8 mouse cellular contexts compared by ENCODE assay signal in the genomic region with DNA sequence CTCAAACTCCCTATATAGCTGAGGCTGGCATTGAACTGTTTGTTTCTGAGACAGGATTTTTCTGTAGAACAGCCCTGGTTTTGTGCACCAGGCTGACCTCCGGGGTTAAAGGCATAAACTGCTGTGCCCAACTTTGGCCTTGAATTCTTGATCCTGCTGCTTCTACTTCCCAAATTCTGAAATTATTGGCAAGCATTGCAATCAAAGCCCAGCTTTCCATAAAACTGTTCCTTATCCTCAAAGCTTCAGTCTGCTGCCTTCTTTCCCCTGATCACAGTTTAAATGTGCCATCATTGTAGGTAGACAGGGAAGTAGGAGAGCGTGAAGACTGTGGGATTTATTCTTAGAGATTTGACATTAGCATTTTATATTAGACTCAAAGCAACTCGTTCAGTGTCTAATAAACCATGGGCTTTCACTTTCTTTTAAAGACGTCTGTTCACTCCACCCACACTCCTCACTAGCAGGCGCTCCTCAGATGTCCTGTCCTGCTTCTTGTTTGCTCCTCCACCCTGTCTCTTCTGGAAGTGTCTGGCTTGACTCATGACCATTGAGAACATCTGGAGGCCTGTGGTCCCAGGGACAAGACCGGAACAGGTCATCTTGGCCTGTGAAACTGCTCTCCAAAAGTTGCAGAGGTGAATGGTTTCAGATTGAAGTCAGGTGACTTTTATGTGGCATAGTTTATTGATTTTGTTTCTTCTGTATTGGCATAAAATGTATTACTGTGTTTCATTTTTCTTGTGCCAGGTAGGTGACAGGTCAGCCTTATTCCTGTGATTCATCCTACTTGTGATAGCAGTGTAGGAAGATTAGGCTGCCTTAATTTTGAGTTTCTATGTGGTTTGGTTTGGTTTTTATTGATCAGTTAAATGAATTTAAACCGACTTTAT. TPM values are rescaled to one million over a fixed set of nuclear protein-coding genes. Genes with fewer than 3 reads are reported as not detected.
A peak's percentile ranks its signal among the peaks of the same experiment; 100 is the strongest.
DNase-seq lines count a peak whose midpoint lies in the region; ATAC-seq and TF ChIP-seq lines count a peak whose summit lies in the region.

No protein-coding gene starts in this region.

- H3K27ac ChIP-seq in kidney, embryonic 15.5 days = no peak overlapping the region
- no peak overlapping the region for H3K27ac ChIP-seq in embryonic facial prominence, embryonic 10.5 days (replicated peaks)

- H3K79me2 ChIP-seq in myocyte (ENCODE audit: control insufficient read depth, insufficient read depth) = peaks cover 70% of the 10 kb centered on the region

- H3K4me2 ChIP-seq in kidney, embryonic 15.5 days = peak overlapping the region; percentile 81
- H3K4me2 ChIP-seq in myocyte (ENCODE audit: low read depth) = peak overlapping the region; percentile 91

- no peak for TF ChIP-seq POLR2A in myocyte (IDR thresholded peaks at IDR 0.05; ENCODE audit: insufficient read length, low read depth)

- peaks cover 34% of the 10 kb centered on the region for H3K4me1 ChIP-seq in kidney, embryonic 15.5 days
- peaks cover 41% of the 10 kb centered on the region for H3K4me1 ChIP-seq in embryonic facial prominence, embryonic 10.5 days

- peak overlapping the region; percentile 71; the same call in 1 of the 2 replicates for H3K4me3 ChIP-seq in kidney, embryonic 15.5 days (replicated peaks)
- peak overlapping the region; percentile 90 for H3K4me3 ChIP-seq in embryonic facial prominence, embryonic 10.5 days
- peak overlapping the region; percentile 65 for H3K4me3 ChIP-seq in myocyte

- DNase-seq in kidney, adult 9 months = no peak
- no peak for DNase-seq in embryonic facial prominence, embryonic 10.5 days (ENCODE audit: low spot score)
- peak; percentile 40 for DNase-seq in induced T-regulatory cell, adult 2 months (ENCODE audit: low read depth)
- no peak for DNase-seq in urinary bladder, adult 2 months (ENCODE audit: low spot score)
- DNase-seq in thymus, postnatal 0 days (ENCODE audit: low spot score) = no peak
- no peak for DNase-seq in gastrocnemius, postnatal 14 days

- H3ac ChIP-seq in myocyte (ENCODE audit: control insufficient read depth, insufficient read length) = no peak overlapping the region

- H3K9me3 ChIP-seq in kidney, embryonic 15.5 days (replicated peaks) = no peaks in the 10 kb centered on the region
- no peaks in the 10 kb centered on the region for H3K9me3 ChIP-seq in embryonic facial prominence, embryonic 10.5 days

- H3K9ac ChIP-seq in kidney, embryonic 15.5 days = peak overlapping the region; percentile 94; the same call in 1 of the 2 replicates

- 85% methylated on average over 7 of the region's 7 CpGs for WGBS in kidney, embryonic 15.5 days
- 86% methylated on average over 7 of the region's 7 CpGs for WGBS in embryonic facial prominence, embryonic 10.5 days

- ATAC-seq in kidney, embryonic 15.5 days (replicated peaks; ENCODE audit: low FRiP score) = no peak

- intact Hi-C loops in gastrocnemius, postnatal 14 days (cut with DNase I; ENCODE audit: low total_unique reads) = no loop called here

- H3K36me3 ChIP-seq in kidney, embryonic 15.5 days = peaks cover 35% of the 10 kb centered on the region
- H3K36me3 ChIP-seq in embryonic facial prominence, embryonic 10.5 days (replicated peaks) = peaks cover 47% of the 10 kb centered on the region
- H3K36me3 ChIP-seq in myocyte (ENCODE audit: control insufficient read depth, insufficient read depth) = peaks cover 5% of the 10 kb centered on the region

- no peaks in the 10 kb centered on the region for H3K27me3 ChIP-seq in kidney, embryonic 15.5 days
- no peaks in the 10 kb centered on the region for H3K27me3 ChIP-seq in embryonic facial prominence, embryonic 10.5 days (replicated peaks; ENCODE audit: low read depth, poor library complexity, severe bottlenecking)
- no peaks in the 10 kb centered on the region for H3K27me3 ChIP-seq in myocyte (ENCODE audit: control insufficient read depth, insufficient read depth, insufficient read length)

TF ChIP-seq in myocyte, 11 proteins besides CTCF, POLR2A, EP300 and RAD21:
- TF ChIP-seq TCF3 (IDR thresholded peaks at IDR 0.05; ENCODE audit: insufficient read length, low read depth) (no peak), MYOG (IDR thresholded peaks at IDR 0.05; ENCODE audit: control insufficient read depth in 1 of 3, insufficient read depth in 1 of 3, insufficient read length in 2 of 3, low read depth in 2 of 3) (no peak), REST (IDR thresholded peaks at IDR 0.05; ENCODE audit: insufficient read depth, insufficient read length) (no peak), CEBPB (IDR thresholded peaks at IDR 0.05; ENCODE audit: insufficient read depth, poor library complexity, severe bottlenecking) (no peak), USF1 (IDR thresholded peaks at IDR 0.05; ENCODE audit: low read depth) (no peak), TCF12 (IDR thresholded peaks at IDR 0.05; ENCODE audit: insufficient read depth, poor library complexity, severe bottlenecking) (no peak)

RNA-seq across cellular contexts. Expression of gene Mapk1ip1, which starts 2.2 kb away (rescaled TPM):
- 14.5 and 15.3 TPM in 2 replicates for polyA plus RNA-seq in kidney, embryonic 15.5 days (2015; fragmentation: Nextera tagmentation; extraction: Ambion mirVana)
- polyA plus RNA-seq in embryonic facial prominence, embryonic 10.5 days (2016; fragmentation: Nextera tagmentation; extraction: Ambion mirVana) = 10.4 and 11.4 TPM in 2 replicates
- 6.2 TPM for polyA plus RNA-seq in myocyte (2012; fragmentation: generic; extraction: Trizol)
- 43.6 and 47.4 TPM in 2 replicates for polyA plus RNA-seq in urinary bladder, adult 2 months (2012; rRNA removed)
- polyA plus RNA-seq in thymus, postnatal 0 days (2015; fragmentation: Nextera tagmentation; extraction: Ambion mirVana) = 16.2 and 16.7 TPM in 2 replicates
- 10 to 100 TPM; 11.9 to 21.3 TPM for total RNA-seq in gastrocnemius, postnatal 14 days (2021)

RNA-seq across cellular contexts. Expression of gene Ppp2r2d, which starts 2.4 kb away (rescaled TPM):
- polyA plus RNA-seq in kidney, embryonic 15.5 days (2015; fragmentation: Nextera tagmentation; extraction: Ambion mirVana) = 35.1 and 37.3 TPM in 2 replicates
- 49.3 and 51.5 TPM in 2 replicates for polyA plus RNA-seq in embryonic facial prominence, embryonic 10.5 days (2016; fragmentation: Nextera tagmentation; extraction: Ambion mirVana)
- polyA plus RNA-seq in myocyte (2012; fragmentation: generic; extraction: Trizol) = 23.0 TPM
- 36.9 and 38.5 TPM in 2 replicates for polyA plus RNA-seq in urinary bladder, adult 2 months (2012; rRNA removed)
- 26.5 and 32.3 TPM in 2 replicates for polyA plus RNA-seq in thymus, postnatal 0 days (2015; fragmentation: Nextera tagmentation; extraction: Ambion mirVana)
- total RNA-seq in gastrocnemius, postnatal 14 days (2021) = 10 to 100 TPM; 25.5 to 28.6 TPM
